Mouse (Mus musculus) urinary bladder, postnatal 25 days (tissue): Measurements from ENCODE around the gene Dpp7.

Source experiments
- DNase-seq: peaks from one replicate; pipeline ENCODE4 v3.0.0; 2022; ENCODE audit warnings: low spot score

Gene Dpp7

GRCm38 (mm10) chr2:25310969-25311368 lies 45.2 kb downstream of the Dpp7 start:
- no peak for DNase-seq

- no peak for DNase-seq
Measured at GRCm38 (mm10) chr2:25310180-25310579, 46.0 kb downstream of the Dpp7 start.

DNA sequence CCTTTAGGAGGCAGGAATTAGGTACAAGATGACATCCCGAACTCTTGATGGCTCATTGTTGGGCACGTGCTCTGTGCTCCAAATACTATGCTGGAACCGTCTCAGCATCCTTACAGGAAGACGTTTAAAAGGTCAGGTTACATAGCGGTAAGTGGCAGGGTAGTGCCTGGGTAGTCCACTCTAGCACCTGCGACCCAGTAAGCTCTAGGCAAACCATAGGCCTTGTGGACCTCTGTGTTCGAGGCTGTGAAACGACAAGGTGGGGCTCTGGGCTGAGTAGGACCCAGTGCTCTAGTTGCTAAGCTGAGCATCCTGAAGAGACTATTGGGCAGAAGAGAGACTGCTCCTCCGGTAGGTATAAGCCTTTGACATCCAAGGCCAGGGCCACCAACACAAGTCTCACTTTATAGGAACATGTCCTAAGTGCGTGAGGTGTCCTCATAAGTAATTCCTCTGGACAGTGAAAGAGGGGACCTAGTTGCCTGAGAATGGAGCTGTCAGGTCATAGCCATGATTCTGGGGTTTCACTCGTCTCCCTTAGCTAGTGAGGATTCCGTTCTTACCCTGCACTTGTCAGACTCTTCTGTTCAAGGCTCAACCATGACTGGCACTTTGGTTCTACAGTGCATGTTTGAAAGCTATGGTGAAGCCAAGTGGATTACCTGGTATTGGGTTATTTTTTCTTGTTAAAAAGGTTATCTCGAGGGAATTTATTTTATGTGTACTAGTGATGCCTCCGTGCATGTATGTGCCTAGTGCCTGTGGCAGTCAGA lies 50.4 kb downstream of the Dpp7 start:
- DNase-seq = no peak

DNA sequence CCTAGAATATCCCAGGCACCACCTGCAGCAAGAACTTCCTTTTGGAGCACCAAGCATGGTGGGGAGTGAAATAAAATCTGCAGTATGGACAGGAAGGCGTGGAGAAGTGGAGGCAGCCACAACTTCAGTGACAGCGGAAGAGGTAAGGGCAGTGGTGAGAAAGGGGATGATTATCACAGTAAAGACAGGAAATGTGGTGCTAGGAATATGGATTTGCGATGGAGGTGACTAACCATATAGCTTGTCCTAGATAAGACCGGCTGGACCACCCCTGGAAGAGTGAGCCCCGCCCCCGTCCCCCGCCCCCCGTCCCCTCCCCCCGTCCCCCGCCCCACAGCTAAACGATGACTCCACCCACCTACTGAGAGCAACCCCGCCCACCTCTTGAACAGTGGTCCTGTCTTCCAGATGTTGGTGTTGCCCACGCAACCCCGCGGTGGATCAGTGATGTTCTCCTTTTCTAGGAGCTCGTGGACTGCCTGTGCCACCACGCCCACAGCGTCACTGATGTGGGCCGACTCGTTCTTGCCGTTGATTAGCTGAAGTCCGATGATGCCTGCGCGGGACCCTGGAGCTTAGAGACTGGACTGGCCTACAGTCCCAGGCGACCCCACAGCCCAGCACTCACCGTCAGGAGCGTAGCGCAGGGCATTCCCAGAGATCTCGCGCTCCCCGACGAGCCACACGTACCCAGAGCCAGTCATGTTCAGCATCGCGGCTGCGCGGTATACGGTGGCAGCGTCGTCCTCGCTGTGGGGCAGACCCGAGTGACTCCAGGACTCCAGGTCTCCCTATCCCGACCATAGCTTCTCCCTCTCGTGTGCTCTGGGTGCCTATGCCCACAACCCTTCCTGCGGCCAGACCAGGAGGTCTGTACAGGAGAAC lies 51.3 kb downstream of the Dpp7 start:
- DNase-seq = no peak

DNA sequence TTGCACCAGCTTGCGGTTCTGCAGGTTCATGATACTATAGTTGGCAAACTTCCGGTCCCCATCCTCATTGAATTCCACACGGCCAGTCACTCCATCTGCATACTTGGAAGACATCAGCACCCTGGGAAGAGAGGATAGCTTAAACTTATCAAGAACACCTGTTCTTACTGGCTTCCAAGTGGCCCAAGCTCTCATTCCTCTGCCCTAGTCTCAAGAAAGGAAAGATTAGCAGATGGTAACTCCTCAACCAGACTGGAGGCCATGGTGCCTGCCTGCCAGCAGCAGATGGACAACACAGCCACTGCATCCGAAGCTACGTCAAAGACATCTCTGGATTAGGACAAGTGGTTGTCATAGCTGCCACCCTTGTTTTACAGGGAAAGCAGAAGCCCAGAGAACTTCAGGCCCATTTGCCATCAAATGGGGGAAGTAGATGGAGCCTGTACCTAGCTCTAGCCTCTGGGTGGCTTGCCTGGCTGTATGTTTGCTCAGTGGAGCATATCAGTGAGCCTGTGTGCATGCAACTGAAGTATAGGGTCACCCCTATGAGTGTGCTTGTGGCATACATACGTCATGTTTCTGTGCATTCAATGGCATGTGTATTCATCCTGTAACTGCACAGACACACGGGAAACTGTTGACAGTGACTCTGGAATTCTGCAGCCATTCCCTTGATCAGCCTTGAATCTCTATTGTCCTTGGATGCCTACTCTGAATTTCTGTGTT lies 52.1 kb downstream of the Dpp7 start:
- no peak for DNase-seq

GRCm38 (mm10) chr2:25303452-25303851 lies 52.7 kb downstream of the Dpp7 start:
- no peak for DNase-seq
